Mouse (Mus musculus): ENCODE results near the gene Epm2a. TPM values are rescaled to one million over a fixed set of nuclear protein-coding genes. Genes with fewer than 3 reads are reported as not detected.

Gene Epm2a
- total and polyA plus RNA-seq, 3 experiments = 0.25 to 0.31 TPM; not detected in 1

DNA sequence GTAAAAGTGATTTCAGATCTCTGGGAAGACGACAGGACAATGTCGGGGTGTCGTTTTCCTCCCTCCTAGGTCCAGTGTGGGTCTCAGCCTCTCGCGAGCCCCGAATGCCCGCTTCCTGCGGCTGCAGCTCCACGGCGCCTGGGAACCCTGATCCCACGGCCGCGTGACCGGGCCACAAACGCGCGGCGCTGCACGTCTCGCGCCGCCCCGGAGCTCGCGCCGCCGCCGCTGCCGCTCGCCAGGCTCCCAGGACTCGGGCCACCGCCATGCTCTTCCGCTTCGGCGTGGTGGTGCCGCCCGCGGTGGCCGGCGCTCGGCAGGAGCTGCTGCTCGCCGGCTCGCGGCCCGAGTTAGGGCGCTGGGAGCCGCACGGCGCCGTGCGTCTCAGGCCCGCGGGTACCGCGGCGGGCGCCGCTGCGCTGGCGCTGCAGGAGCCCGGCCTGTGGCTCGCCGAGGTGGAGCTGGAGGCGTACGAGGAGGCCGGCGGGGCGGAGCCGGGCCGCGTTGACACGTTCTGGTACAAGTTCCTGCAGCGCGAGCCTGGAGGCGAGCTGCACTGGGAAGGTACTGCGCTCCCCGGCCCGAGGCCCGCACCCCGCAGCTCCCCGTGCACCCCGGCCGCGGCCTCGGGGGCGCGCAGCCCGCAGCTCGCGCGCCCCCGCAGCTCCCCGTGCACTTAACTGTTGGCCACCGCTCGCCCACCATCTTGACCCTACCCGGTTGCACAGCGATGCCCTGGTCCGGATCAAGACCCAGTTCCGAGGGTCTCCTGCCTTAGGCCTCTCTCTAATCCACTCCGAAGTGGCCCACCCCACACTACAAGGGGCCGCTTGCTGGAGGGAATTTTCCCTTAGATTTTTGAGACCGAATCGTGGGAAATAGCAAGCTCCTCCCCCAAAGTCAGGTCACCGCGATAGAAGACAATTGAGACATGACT lies at the start of gene Epm2a (continued):
- TF ChIP-seq MXI1 (IDR thresholded peaks at IDR 0.05; ENCODE audit: low read depth, low read length) = no peak; the same call in 1 of the 2 replicates
- no peak for TF ChIP-seq ZKSCAN1 (IDR thresholded peaks at IDR 0.05; ENCODE audit: low read depth, low read length)
- TF ChIP-seq SIN3A (IDR thresholded peaks at IDR 0.05; ENCODE audit: low read length) = peak; percentile 26; the same call in 1 of the 2 replicates
- TF ChIP-seq SMC3 (IDR thresholded peaks at IDR 0.05; ENCODE audit: low read depth, low read length) = no peak
- TF ChIP-seq UBTF (IDR thresholded peaks at IDR 0.05; ENCODE audit: borderline replicate concordance, insufficient read depth, low read depth, low read length) = peak; percentile 84; the same call in 1 of the 2 replicates

DNA sequence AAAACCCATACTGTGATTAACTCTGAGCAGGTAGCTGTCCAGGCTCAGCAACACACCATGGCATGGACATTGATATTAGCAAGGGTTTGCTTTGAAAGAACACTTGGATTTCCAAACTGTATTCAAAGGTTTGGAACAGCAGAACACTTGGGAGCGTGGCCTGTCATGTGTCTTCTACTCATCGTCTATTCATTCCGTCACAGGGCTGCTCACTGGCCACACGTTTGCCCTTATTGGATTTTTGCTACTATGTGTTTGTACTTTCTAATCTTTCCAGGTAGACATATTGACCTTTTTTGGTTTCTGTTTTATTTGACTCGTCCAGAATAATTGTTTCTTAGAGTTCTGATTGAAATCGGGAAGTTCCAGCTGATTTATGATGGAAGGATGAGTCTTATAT lies 44.8 kb upstream of the Epm2a start:
- Histone ChIP-seq H3K36me3 (ENCODE audit: control insufficient read depth in 1 of 2, insufficient read depth in 2 of 2, low read length in 2 of 2) (peaks cover 6 to 19% of the 10 kb centered on the region in 2 experiments), H3K27me3 (ENCODE audit: control insufficient read depth in 1 of 2, insufficient read depth in 2 of 2, low read length in 2 of 2) (no peaks in the 10 kb centered on the region), H3K9ac (ENCODE audit: control insufficient read depth, low read depth, low read length, poor library complexity, severe bottlenecking) (no peak overlapping the region), H3K4me3 (ENCODE audit: control insufficient read depth in 1 of 2, insufficient read depth in 1 of 2, low read depth in 2 of 2, low read length in 2 of 2) (no peak overlapping the region), H3K9me3 (replicated peaks; ENCODE audit: insufficient read depth, low read length) (no peaks in the 10 kb centered on the region), H3K79me2 (ENCODE audit: control insufficient read depth, insufficient read depth, low read length, poor library complexity) (peaks cover 9% of the 10 kb centered on the region; the same call in 1 of the 2 replicates), H3K27ac (ENCODE audit: control insufficient read depth, low read depth, low read length) (no peak overlapping the region), H3K4me1 (ENCODE audit: control insufficient read depth in 1 of 2, insufficient read depth in 2 of 2, low read length in 2 of 2) (no peaks in the 10 kb centered on the region; a peak in 1 of 4 replicates)
- no peak for TF ChIP-seq CTCF (IDR thresholded peaks at IDR 0.05 in 2 of 3, conservative IDR thresholded peaks at IDR 0.05 in 1 of 3; ENCODE audit: control insufficient read depth in 1 of 3, insufficient read depth in 1 of 3, low read depth in 2 of 3, low read length in 3 of 3, poor library complexity in 1 of 3, severe bottlenecking in 1 of 3)
- no peak for TF ChIP-seq CHD2 (IDR thresholded peaks at IDR 0.05; ENCODE audit: low read length)
- no peak for TF ChIP-seq TBP (IDR thresholded peaks at IDR 0.05; ENCODE audit: low read depth, low read length)
- no peak for TF ChIP-seq ZMIZ1 (IDR thresholded peaks at IDR 0.05; ENCODE audit: low read depth, low read length)
- TF ChIP-seq MAFK (IDR thresholded peaks at IDR 0.05; ENCODE audit: borderline replicate concordance, low read depth, low read length) = no peak
- no peak for DNase-seq (ENCODE audit: low read depth, low spot score)

DNA sequence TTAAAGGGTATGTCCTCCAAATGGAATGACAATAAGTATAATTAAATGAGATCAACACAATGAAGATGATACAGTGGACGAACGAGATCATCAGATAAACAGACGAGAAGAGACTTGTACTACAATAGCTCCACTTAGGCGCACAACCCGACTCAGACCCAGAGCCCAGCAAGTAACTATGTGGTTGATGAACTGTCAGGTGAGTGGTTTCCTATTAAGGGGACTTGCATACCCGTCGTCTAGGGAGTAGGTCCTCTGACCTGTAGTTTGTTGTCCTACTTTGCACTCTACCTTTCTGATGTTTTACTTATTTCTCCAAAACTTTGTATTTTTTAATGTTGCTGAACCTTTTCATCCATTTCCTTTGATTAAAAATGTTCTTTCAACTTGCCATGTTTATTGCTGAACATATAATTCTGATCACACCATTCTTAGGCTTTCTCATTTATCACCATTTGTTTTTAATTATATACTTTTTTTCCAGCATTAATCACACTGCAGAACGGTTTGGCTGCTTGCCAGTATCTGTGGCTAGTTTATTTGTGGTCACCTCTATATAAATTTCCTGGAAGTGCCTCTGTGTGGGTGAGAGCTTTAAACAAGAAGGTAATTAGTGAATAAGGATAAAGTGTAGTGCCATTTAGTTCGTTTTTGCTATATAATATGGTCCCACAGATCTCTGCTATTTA lies 37.7 kb upstream of the Epm2a start:
- Histone ChIP-seq H3K27me3 (ENCODE audit: control insufficient read depth in 1 of 2, insufficient read depth in 2 of 2, low read length in 2 of 2) (no peaks in the 10 kb centered on the region), H3K9me3 (replicated peaks; ENCODE audit: insufficient read depth, low read length) (no peaks in the 10 kb centered on the region), H3K79me2 (ENCODE audit: control insufficient read depth, insufficient read depth, low read length, poor library complexity) (peaks cover 1% of the 10 kb centered on the region; the same call in 1 of the 2 replicates), H3K4me3 (ENCODE audit: control insufficient read depth in 1 of 2, insufficient read depth in 1 of 2, low read depth in 2 of 2, low read length in 2 of 2) (no peak overlapping the region), H3K27ac (ENCODE audit: control insufficient read depth, low read depth, low read length) (no peak overlapping the region), H3K4me1 (ENCODE audit: control insufficient read depth in 1 of 2, insufficient read depth in 2 of 2, low read length in 2 of 2) (peaks cover 10% of the 10 kb centered on the region in 2 experiments; a peak in 3 of 4 replicates), H3K9ac (ENCODE audit: control insufficient read depth, low read depth, low read length, poor library complexity, severe bottlenecking) (no peak overlapping the region), H3K36me3 (ENCODE audit: control insufficient read depth in 1 of 2, insufficient read depth in 2 of 2, low read length in 2 of 2) (peaks cover 0 to 20% of the 10 kb centered on the region in 2 experiments; a peak in 3 of 4 replicates)
- peak; percentile 56 for DNase-seq (ENCODE audit: low read depth, low spot score)
- no peak for TF ChIP-seq ZC3H11A (IDR thresholded peaks at IDR 0.05; ENCODE audit: low read depth, low read length)
- 0 out of 2 replicates have a peak, but pooled peaks have one; percentile 21 for TF ChIP-seq SIN3A (IDR thresholded peaks at IDR 0.05; ENCODE audit: low read length)
- 0 out of 2 replicates have a peak, but pooled peaks have one; percentile 34 for TF ChIP-seq POLR2AphosphoS2 (IDR thresholded peaks at IDR 0.05; ENCODE audit: low read length)
- no peak for TF ChIP-seq KAT2A (conservative IDR thresholded peaks at IDR 0.05; ENCODE audit: low read depth, low read length)
- peak; percentile 17 to 35; a peak in 1 of 4 replicates for TF ChIP-seq EP300 (IDR thresholded peaks at IDR 0.05; ENCODE audit: low read depth in 1 of 2, low read length in 2 of 2)
